Mouse (Mus musculus) adrenal gland, postnatal 36 days (tissue): ENCODE results near the gene Zfp784. TPM values are rescaled to one million over a fixed set of nuclear protein-coding genes. Genes with fewer than 3 reads are reported as not detected.
A peak's percentile ranks its signal among the peaks of the same experiment; 100 is the strongest.
"Not testable (repeated sequence)": the region's sequence is repeated elsewhere in the genome, so short reads cannot be mapped to it uniquely, and the experiment has no call there.

Experiments used
- DNase-seq, 2 experiments: peaks; one replicate each; pipeline ENCODE4 v3.0.0; 2021; ENCODE audit warnings: mixed read lengths in 1 of 2
- long read RNA-seq, 2 experiments: library from polyadenylated mRNA; stranded (forward); transcript quantifications; one replicate each; pipeline ENCODE4 v2.0.0; 2021; ENCODE audit warnings: borderline sequencing depth in 2 of 2
- total RNA-seq, 2 experiments: library from RNA; stranded (reverse); gene quantifications; 2 replicates each; pipeline ENCODE4 v1.2.3; 2021

Gene Zfp784
- 1 to 10 TPM; 3.8 to 4.5 TPM for total RNA-seq
- long read RNA-seq, experiment 1, transcript Zfp784-201 (2 exons, 2,153 nt), result major isoform, 9 of 12 reads
- long read RNA-seq, experiment 1, partial matches to known transcripts, result 0 of 12 reads
- long read RNA-seq, experiment 1, other reads (novel, unspliced or antisense), result 3 of 12 reads
- long read RNA-seq, experiment 2, partial matches to known transcripts, result 0 of 3 reads
- long read RNA-seq, experiment 2, other reads (novel, unspliced or antisense), result 1 of 3 reads

- peak; percentile 95 to 97 for DNase-seq
Measured at GRCm38 (mm10) chr7:5038109-5038732, at the start of gene Zfp784. Gene Zfp784, minus strand, starts transcription at chr7:5038446.

- no peak for DNase-seq
Measured at GRCm38 (mm10) chr7:5087886-5088285, 49.6 kb upstream of the Zfp784 start.

GRCm38 (mm10) chr7:5086921-5087440 is 48.7 kb upstream of the Zfp784 start:
- DNase-seq, result no peak

- no peak for DNase-seq
Measured at GRCm38 (mm10) chr7:5085512-5085911, 47.3 kb upstream of the Zfp784 start.

GRCm38 (mm10) chr7:5083325-5084105 is 45.3 kb upstream of the Zfp784 start:
- no peak for DNase-seq

GRCm38 (mm10) chr7:5081939-5082338 is 43.7 kb upstream of the Zfp784 start:
- no peak for DNase-seq

GRCm38 (mm10) chr7:5081241-5081640 is 43.0 kb upstream of the Zfp784 start:
- DNase-seq, result no peak

GRCm38 (mm10) chr7:5080815-5081214 is 42.6 kb upstream of the Zfp784 start:
- DNase-seq, result no peak

GRCm38 (mm10) chr7:5080010-5080751 is 41.9 kb upstream of the Zfp784 start, which contains the start of gene Epn1:
Gene Epn1, plus strand, starts transcription at chr7:5080235.
- DNase-seq, result peak; percentile 98 to 99

- not testable (repeated sequence) for DNase-seq
Measured at GRCm38 (mm10) chr7:5079365-5080009, 41.2 kb upstream of the Zfp784 start.

- no peak for DNase-seq
Measured at GRCm38 (mm10) chr7:5076931-5077330, 38.7 kb upstream of the Zfp784 start.

GRCm38 (mm10) chr7:5074984-5075383 is 36.7 kb upstream of the Zfp784 start:
- no peak for DNase-seq

GRCm38 (mm10) chr7:5073586-5073985 is 35.3 kb upstream of the Zfp784 start:
- DNase-seq, result no peak

GRCm38 (mm10) chr7:5064886-5065285 is 26.6 kb upstream of the Zfp784 start:
- DNase-seq, result no peak

GRCm38 (mm10) chr7:5062360-5063001 is 24.2 kb upstream of the Zfp784 start:
- DNase-seq, result peak; percentile 77 to 80

GRCm38 (mm10) chr7:5061774-5062359 is 23.6 kb upstream of the Zfp784 start, which contains the start of gene U2af2:
Gene U2af2, plus strand, starts transcription at chr7:5062143.
- peak; percentile 95 to 98 for DNase-seq

- peak; percentile 97 to 98 for DNase-seq
Measured at GRCm38 (mm10) chr7:5060944-5061773, 22.9 kb upstream of the Zfp784 start.

GRCm38 (mm10) chr7:5060239-5060731 is 22.0 kb upstream of the Zfp784 start:
- peak; percentile 83 to 89 for DNase-seq

GRCm38 (mm10) chr7:5059421-5059820 is 21.2 kb upstream of the Zfp784 start:
- no peak for DNase-seq
